9 mouse cellular contexts compared by ENCODE assay signal in the genomic region with DNA sequence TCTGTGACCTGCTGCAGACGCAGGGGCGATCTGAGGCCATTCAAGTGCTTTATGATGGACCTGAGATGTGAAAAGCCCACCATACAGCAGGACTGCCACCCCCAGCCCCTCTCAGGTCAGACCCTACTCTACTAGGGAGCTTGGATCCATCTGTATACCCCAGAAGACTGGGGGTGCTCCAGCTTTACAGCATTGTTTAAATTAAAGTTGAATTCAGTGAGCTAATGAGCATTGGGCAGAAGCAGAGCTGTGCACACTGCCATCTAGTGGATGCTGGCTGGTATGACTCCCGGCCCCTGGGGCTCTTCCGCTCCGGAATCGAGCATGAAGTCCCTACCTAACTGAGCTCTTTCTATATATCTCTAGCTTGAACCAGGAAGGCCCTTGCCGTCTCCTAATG.
A peak's percentile ranks its signal among the peaks of the same experiment; 100 is the strongest.
DNase-seq lines count a peak whose midpoint lies in the region; ATAC-seq and TF ChIP-seq lines count a peak whose summit lies in the region.
"Had no signal": no experiment of that assay in that cellular context is flagged by ENCODE, and none has a peak within 500 bp of the region (broad histone marks: within the 10 kb centered on the region; RNA-seq: fewer than 3 reads in every experiment).

No protein-coding gene starts in this region.

- no peaks in the 10 kb centered on the region for H3K27me3 ChIP-seq in lung, embryonic 15.5 days
- H3K27me3 ChIP-seq: CH12.LX had no signal

- no peaks in the 10 kb centered on the region for H3K36me3 ChIP-seq in lung, embryonic 15.5 days

- no peak overlapping the region for H3K4me2 ChIP-seq in lung, embryonic 15.5 days

- peak; percentile 99 for TF ChIP-seq CTCF in layer of hippocampus, adult 2 months (conservative IDR thresholded peaks at IDR 0.05)

- H3K4me3 ChIP-seq in layer of hippocampus, adult 2 months: peak overlapping the region; percentile 17; the same call in 1 of the 2 replicates
- no peak overlapping the region for H3K4me3 ChIP-seq in lung, embryonic 15.5 days

- no peaks in the 10 kb centered on the region for H3K9me3 ChIP-seq in lung, embryonic 15.5 days

- H3K27ac ChIP-seq in layer of hippocampus, adult 2 months: no peak overlapping the region
- H3K27ac ChIP-seq in lung, embryonic 15.5 days: no peak overlapping the region

- H3K4me1 ChIP-seq in lung, embryonic 15.5 days: peaks cover 3% of the 10 kb centered on the region; the same call in 1 of the 2 replicates

- WGBS in lung, embryonic 15.5 days: 27% methylated on average over 7 of the region's 7 CpGs

- ATAC-seq in erythroblast, adult 5-6 weeks (replicated peaks; ENCODE audit: low FRiP score, poor library complexity, severe bottlenecking): peak; percentile 86
- peak; percentile 73; the same call in 1 of the 2 replicates for ATAC-seq in lung, embryonic 15.5 days (ENCODE audit: borderline replicate concordance, extremely low read depth, low FRiP score, low TSS enrichment)

- no peak overlapping the region for H3K9ac ChIP-seq in lung, embryonic 15.5 days

- DNase-seq in gastrocnemius, adult 18-20 months (ENCODE audit: low spot score): peak; percentile 46
- DNase-seq in gastrocnemius, postnatal 25 days: no peak
- peak; percentile 30 for DNase-seq in c-Kit-positive CD71-negative TER-119-negative erythroid progenitor cells, embryonic 14.5 days (ENCODE audit: low read depth)
- peak; percentile 70 for DNase-seq in heart, postnatal 4 days
- peak; percentile 55 to 79 for DNase-seq in layer of hippocampus, adult 2 months (ENCODE audit: low spot score in 2 of 2)
- DNase-seq in retina, adult 2 months (ENCODE audit: low read depth, low spot score): peak; percentile 38
